Mouse (Mus musculus) kidney, adult 18-20 months (tissue): Measurements from ENCODE around the gene Cpne7.

Experiments used
- DNase-seq: peaks from one replicate; pipeline ENCODE4 v3.0.0; 2021

The Cpne7 gene

DNA sequence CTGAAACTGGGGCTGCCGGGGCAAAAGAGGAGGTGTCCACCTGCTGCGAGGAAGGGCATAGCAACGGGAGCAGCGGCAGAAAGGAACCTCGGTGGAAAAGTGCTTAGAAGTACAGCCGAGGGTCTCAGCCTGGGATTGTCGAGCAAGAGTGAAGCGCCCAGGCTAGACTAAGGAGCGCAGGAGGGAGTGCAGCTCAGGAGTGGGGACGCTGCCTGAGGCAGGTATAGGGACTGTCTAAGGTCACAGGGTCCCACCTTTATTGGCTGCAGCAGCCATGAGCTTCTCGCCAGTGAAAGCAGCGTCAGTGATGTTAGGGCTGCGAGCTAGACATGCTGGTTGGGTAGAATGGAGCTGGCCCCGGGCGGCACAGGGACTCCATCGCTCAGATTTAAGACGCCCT lies 570 bp downstream of the Cpne7 start:
- no peak for DNase-seq

GRCm38 (mm10) chr8:123122059-123122458 lies 4.9 kb downstream of the Cpne7 start:
- DNase-seq: no peak

DNA sequence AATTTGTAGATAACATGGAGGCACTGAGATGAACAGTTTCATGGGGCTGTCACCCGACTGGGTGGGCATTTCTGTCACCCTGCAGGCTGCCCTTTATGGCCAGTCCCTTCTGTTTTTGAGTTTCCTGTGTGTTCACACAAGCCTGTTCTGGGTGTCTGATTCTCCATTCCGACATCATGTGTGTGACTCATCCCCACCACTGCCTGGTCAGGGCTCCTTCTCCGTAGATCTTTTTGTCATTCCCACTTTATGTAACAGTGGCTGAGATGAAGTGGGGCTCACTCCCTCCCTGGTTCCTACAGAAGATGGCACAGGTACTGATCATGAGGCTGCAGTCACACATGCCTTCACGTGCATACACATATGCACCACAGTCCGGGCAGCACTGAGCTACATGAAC lies 5.5 kb downstream of the Cpne7 start:
- no peak for DNase-seq

DNA sequence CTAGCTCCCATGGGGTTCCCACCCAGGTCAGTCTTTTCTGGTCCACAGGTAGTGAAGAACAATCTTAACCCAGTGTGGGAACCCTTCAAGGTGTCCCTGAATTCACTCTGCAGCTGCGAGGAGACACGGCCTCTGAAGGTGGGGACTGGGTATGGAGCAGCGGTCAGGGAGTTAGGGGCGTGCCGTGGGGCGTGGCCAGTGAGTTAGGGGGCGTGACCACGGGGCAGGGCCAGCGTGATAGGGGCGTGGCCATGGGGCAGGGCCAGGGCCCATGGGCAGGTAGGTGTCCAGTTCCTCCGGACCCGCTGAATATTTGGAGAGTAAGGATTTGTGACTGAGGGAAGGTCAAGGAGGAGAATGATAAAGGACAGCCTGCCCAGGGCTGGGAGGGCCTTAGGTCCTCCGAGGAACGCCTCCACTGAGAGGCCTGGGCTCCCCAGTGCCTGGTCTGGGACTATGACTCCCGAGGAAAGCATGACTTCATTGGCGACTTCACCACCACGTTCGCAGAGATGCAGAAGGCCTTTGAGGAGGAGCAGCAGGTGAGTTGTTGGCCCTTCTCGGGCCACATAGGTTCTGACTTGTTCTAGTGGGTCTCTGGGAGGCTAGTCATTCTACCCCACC lies 9.1 kb downstream of the Cpne7 start:
- DNase-seq: peak; percentile 80

DNA sequence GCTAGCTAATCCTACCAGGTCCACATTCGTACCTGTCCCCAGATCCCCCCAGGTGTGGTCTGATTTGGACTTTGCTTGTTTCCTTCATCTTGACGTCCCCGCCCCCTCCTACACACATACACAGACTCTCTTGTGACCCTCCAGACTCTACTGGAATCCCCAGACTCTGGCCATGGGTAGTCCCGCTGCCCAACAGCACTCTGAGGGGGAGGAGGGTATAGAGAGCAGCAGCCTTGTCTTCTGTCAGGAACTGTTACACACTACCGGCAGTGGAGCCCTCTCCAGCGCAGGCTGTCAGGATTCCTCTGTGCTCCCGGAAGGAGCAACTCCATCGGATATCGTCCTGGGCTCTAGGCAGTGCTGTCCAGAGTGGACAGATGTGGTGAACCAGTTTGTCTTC lies 13.9 kb downstream of the Cpne7 start:
- no peak for DNase-seq

DNA sequence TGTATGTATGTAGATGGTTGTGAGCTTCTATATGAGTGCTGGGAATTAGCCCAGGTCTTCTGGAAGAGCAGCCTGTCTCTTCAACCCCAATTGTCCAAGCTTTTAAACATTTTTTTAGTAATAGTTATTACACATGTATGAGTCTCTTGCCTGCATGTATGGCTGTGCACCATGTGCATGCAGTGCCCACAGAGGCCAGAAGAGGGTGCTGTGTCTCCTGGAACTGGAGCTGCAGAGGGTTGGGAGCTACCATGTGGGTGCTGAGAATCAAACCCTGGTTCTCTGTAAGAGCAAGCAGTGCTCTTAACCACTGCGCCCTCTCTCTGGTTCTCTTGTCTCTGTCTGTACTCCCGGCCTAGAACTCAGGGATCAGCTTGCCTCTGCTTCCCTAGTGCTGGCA lies 15.8 kb downstream of the Cpne7 start:
- no peak for DNase-seq

- DNase-seq: no peak
Measured at GRCm38 (mm10) chr8:123134149-123134713, 17.1 kb downstream of the Cpne7 start.

DNA sequence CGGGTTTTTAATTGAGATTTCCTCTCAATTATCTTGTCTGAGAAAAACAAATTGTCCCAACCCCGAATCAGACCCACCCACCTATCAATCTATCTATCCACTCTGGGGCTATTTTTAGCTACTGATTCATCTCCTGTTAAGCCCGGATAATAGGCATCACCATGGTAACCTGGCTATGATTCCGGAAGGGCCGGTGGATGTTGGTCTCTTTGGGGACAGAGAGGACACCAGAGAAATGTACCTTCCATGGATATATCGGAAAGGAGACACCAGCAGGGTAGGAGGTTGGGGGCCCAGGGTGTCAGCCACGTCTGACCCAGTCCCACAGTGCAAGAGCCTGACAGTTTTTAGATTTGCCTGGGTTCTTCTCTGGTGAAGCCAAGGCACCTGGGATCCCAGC lies 18.2 kb downstream of the Cpne7 start:
- no peak for DNase-seq

DNA sequence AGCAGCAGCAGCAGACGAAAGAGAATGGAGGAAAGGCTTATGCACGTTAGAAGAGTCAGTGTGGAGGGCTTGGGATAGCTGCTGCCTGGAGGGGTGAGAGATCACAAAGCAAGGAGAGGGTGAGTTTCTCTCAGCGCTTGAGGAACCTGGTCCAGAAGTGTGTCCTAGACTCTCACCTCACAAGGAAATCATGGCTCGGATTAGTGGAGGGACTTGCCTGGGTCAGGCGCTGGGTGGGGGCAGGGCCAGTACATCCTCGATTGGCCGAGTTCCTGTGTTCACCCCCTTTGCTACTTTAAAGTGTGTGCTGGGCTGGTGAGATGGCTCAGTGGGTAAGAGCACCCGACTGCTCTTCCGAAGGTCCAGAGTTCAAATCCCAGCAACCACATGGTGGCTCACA lies 18.6 kb downstream of the Cpne7 start:
- no peak for DNase-seq

DNA sequence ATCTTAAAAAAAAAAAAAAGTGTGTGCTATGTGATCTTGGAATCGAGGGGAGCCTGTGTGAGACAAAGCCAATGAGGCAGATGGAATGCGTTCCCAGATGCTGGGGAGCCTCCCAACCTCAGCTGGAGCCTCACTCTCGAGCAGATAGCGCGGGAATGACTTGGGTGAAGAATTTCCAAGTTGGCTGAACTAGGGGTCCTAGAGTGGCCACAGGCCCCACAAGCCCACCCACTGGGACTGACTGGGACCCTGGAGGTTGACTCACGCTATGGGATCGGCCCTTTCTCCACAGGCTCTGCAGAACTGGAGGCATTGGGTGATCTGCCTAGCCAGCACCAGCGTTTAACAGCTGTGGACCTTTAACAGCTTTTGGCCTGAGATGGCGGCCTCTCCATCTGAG lies 19.1 kb downstream of the Cpne7 start:
- DNase-seq: no peak

GRCm38 (mm10) chr8:123137645-123138077 lies 20.5 kb downstream of the Cpne7 start:
- no peak for DNase-seq

GRCm38 (mm10) chr8:123138741-123139140 lies 21.6 kb downstream of the Cpne7 start:
- no peak for DNase-seq

- peak; percentile 54 for DNase-seq
Measured at GRCm38 (mm10) chr8:123141741-123142462, 24.7 kb downstream of the Cpne7 start.

- peak; percentile 47 for DNase-seq
Measured at GRCm38 (mm10) chr8:123145279-123145678, 28.1 kb downstream of the Cpne7 start.

GRCm38 (mm10) chr8:123146390-123146789 lies 29.2 kb downstream of the Cpne7 start:
- DNase-seq: no peak

- no peak for DNase-seq
Measured at GRCm38 (mm10) chr8:123150737-123151171, 33.6 kb downstream of the Cpne7 start.

GRCm38 (mm10) chr8:123155177-123155576 lies 38.0 kb downstream of the Cpne7 start:
- no peak for DNase-seq

DNA sequence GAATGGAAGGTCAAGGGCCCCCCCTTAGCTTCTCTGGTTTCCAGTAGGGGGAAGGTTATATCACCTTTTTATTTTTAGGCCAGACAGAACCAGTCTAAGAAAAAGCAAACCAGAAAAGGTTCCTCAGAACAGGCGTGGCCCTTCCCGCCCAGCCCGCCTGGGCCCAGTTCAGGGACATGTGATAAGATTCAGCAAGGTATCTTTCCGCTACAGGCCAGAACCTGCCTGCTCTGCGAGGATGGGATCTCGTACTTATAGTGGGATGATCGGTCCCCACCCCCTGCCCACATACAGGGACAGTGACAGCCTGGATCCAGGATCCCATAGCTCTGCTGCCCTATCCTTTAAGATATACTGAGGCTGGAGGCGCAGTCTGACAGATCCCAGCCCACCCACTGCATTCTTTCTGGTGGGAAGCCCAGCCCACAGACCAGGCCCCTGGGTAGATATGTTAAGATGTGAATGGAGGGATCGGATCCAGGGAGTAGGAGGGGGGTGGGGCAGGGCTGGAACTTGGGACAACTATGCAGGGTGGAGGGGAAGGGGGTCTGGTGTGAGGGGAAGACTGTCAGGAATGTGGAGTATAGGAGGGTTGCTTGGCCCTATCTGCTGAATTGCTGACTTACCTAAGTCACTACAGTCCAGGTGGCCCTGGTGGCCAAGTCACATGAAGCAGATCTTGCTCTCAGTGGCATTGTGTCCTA lies 39.0 kb downstream of the Cpne7 start:
- DNase-seq: no peak

DNA sequence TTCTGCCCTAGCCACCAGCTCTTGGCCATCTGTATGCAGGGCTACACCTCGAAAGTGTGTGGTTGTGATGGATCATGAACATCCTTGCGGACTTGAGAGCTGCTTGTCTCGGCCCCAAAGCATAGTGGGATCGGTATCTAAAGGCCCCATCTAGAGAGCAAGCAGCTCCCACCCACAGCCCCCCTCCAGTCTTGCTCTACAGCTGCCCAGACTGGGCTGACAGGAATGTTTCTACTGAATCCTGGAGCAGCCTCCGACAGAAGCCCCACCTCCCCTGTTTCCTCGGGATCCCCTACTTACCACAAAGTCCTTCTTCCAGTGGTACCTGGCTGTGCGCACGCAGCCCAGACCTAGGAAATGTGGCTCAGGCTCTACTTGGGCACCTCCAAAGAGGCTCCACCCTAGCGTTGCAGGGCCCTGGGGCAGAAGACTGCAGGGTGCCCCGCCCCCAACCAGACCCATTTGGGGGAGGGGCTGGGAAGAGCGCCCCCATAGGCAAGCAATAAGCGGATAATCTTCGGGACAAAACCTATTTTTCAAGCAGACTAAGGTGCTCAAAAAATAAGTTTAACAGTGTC lies 40.8 kb downstream of the Cpne7 start, which contains the start of gene Sult5a1:
Gene Sult5a1 (minus strand): TSS at position 428 of the 578 bp plus-strand sequence.
- no peak for DNase-seq

DNA sequence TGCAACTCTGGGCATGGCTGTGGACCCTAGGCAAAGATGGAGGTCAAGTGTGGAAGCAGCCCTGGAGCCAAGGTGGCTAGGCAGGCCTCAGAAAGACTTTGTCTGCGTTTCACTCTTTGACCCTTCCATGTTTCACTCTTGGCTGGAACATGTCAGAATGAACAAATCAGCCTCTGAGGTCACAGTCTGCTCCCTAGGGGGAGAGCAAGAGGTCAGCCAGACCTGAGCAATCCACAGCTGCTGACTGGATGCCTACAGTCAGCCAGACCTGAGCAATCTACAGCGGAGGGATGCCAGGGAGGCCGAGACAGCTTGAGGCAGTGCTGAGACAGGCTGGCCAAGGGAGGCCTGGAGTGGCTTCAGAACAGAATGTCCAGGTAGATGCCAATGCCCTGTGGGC lies 64.2 kb downstream of the Cpne7 start:
- DNase-seq: peak; percentile 75
